Mouse (Mus musculus) neutrophil, adult 5-6 weeks (primary cell): ENCODE results near the gene Rsu1. TPM values are rescaled to one million over a fixed set of nuclear protein-coding genes. Genes with fewer than 3 reads are reported as not detected.

Experiments
- ATAC-seq: fragments of 151-379, 151-347 bp; 2 replicates; pipeline ENCODE4 v1.8.0; 2017; ENCODE audit warnings: mild to moderate bottlenecking, moderate TSS enrichment; ENCODE audit not compliant: insufficient number of reproducible peaks, poor library complexity, low FRiP score, severe bottlenecking; ENCODE audit errors: extremely low read depth
- total RNA-seq: library from RNA; stranded (forward); fragments of 200-1000 nt; gene quantifications from 2 replicates; pipeline ENCODE4 v1.2.3, GENCODE M21; 2017

The Rsu1 gene
- total RNA-seq, 1 experiment from 2014 or later, result 69.5 TPM

DNA sequence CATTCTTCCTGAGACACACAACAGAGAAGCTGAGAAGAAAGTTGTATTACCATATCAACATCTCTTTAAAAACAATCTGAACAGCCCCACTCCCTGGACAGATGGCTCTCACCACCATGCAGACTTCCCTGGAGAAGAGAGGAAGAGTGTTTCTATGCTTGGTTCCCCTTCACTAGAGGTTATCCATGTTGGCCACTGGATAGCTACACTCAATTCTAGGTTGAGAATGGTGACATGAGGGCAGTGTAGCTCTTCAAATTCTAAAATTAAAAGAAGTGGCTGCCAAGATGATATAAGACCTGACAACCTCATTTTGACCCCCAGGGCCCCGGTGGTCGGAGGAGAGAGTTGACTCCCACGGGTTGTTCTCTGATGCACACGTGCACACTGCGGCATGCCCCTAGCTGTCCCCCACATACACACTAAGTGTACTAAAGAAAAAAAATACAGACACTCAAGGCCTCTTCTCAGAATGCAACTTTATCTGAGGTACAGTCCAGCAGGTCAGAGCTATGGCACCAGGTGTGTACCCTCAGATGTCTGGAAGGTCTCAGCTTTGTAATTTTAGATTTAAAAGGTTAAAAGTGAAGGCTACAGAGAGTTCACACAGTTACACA lies 179.7 kb downstream of the Rsu1 start:
- no peak for ATAC-seq

DNA sequence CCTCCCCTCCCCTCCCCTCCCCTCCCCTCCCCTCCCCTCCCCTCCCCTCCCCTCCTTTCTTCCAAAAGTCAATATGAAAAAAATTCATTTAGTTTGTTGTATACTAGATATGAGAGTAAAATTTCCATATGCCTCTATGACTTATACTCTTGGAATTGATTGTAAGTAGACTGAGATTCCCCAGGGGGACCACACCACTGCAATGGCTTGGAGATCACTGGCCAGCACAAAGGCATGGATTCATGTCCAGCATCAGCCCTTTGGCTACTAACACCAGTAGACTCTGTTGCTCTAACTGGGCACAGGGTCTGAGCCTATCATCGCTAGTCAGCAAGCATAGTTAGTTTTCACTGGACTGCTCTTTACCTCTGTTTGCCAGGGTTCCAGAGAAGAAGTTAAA lies 180.4 kb downstream of the Rsu1 start:
- ATAC-seq, result no peak

DNA sequence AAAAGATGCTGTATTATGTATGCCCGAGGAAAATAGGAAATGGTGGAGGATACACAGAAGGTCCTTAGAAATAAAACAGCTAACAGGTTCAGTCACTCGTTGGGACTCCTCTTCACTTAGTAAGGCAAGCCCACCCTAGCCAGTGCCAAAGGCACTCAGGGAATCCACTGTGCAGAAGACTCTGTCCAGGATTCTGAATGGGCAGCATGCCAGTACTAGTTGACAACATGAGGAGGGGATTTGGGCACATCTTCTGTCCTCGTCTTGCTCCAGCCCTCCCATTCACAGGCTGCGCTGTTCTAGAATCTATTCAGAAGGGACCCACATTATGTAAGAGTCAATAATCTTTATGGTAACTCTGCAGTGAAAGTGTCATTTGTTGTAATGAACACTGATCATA lies 181.4 kb downstream of the Rsu1 start:
- ATAC-seq, result no peak

- ATAC-seq, result no peak
These were observed 182.9 kb downstream of the Rsu1 start for GRCm38 (mm10) chr2:13088266-13088665.

DNA sequence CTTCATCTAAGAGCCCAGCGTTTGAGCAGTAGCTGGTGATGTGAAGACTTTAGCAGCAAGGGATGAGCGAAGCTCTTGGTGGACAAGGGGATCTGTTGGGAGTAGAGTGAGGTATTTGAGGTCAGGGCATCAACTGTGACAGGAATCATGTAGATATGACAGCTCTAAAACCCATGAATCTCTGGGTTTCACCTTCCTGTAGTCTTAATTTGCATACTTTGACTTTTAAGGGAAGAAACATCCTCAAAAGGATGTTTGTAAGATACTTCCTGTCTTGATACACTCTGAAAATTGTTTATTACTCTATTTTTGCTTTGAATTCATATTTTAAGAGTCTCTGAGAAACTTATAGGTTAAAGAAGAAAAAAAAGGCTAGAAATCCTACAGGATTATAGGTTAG lies 183.4 kb downstream of the Rsu1 start:
- ATAC-seq, result no peak

DNA sequence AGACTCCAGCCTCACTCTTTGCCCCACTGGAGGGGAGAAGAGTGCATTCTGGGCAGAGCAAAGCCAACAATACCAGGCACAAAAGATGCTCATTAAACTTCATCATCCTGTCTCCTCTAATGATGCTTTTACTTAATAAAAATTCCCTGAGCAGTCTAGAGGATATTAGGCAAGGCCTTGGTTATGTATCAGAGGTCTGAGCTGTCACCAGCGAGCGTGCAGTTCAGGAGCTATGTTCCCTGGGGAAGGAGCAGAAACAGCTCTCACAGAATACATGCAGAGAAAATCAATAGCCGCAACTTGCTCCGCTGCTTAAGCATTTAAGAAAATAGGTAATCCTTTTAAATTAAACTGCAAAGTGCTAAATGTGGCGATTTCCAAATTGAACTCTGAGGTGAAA lies 187.0 kb downstream of the Rsu1 start:
- no peak for ATAC-seq

DNA sequence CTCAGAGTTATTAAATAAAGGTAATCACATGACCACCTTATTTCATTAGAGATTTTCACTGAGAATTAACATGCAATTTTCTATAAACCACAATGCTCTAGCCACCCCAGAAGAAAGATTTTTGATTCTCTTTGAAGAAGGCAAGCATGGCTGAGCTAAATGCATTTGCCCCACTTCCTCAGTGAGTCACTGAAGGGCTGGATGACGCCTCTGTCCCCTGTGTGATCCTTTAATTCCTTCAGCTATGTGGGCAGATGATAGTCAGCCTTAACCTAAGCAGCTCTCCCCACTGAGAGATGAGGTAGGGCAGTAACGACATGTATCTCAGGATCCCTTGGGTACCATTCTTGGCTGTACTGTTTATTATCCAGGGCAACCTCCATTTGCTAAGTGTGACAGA lies 190.7 kb downstream of the Rsu1 start:
- ATAC-seq, result no peak

DNA sequence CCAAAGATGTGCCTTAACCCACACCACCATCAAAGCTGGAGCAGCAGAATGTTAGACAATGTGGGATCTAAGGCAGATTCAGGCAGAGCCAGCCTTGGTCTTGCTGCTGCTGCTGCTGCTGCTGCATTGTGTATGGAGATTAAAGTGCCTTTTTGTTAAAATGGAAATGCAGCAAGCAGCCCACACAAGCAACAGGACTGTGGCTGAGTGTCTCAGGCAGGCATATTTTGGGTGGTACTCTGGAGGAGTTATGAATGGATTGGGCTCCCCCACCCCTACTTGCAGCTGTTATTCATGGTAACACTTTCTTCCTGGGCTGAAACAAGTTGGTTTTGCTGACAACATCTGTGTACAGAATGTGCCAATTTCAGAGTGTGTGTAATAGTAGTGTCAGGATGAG lies 199.0 kb downstream of the Rsu1 start:
- ATAC-seq, result no peak

DNA sequence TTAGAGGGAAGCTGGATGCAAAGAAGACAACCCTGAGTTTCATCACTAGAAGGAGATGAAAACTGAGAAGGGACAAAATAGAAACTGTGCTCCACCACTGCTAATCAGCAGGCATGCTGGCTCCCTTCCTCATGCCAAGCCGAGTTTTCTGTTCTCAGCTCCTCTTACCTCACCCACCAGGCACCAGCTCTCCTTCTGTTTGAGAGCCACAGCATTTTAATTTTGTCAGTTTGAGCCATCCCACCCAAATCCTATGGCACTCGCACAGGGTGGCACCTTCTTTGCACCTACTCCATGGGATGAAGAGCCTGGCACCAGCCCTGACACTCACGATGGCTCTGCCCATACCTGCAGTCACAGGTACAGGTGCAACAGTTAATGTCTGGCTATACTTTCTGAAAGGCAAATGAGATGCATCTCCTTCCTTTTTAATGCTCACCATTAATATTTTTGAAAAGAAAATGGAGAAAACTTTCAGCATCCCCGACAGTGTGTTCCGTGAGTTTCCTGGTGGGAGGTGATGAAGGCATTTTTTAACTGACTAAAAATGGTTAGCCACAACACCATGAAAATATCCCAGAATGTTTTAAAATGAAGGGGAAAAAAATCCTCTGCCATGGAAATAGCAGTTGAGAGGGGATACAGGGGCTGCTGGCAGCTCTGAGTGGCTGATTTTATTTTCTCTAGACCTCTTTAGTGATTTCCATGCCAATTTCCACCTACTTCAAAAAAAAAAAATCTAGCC lies 210.6 kb downstream of the Rsu1 start:
- ATAC-seq, result no peak

GRCm38 (mm10) chr2:13048649-13049048 lies 222.6 kb downstream of the Rsu1 start:
- ATAC-seq, result no peak

DNA sequence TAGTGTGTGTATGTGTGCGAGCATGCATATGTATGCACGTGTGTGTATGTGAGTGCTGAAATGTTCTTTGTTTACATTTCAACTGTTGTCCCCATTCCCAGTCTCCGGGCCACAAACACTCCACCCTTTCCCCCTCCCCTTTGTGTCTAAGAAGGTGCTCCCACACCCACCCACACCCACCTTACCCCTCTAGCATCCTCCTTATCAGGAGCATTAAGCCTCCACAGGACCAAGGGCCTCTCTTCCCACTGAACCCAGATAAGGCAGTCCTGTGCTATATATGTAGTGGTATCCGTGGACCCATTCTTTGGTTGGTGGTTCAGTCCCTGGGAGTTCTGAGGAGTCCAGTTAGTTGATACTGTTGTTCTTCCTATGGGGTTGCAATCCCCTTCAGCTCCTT lies 226.7 kb downstream of the Rsu1 start:
- ATAC-seq, result no peak

GRCm38 (mm10) chr2:13039785-13040184 lies 231.4 kb downstream of the Rsu1 start:
- no peak for ATAC-seq

- ATAC-seq, result no peak
These were observed 232.4 kb downstream of the Rsu1 start for GRCm38 (mm10) chr2:13038772-13039171.

Other genes with a start within 250 kb of the Rsu1 start
- gene Cubn, start 220.4 kb upstream of the Rsu1 start, total RNA-seq, result under 0.01 TPM in 1 of 2 replicates, not detected in the other